Mouse (Mus musculus): ENCODE results near the gene Dgat2. TPM values are rescaled to one million over a fixed set of nuclear protein-coding genes. Genes with fewer than 3 reads are reported as not detected.
A peak's percentile ranks its signal among the peaks of the same experiment; 100 is the strongest.

Dgat2 gene
- polyA plus RNA-seq, 1 experiment from 2014 or later, result 1,691 TPM

GRCm38 (mm10) chr7:99139841-99140491 lies 42.6 kb downstream of the Dgat2 start:
- peak overlapping the region; percentile 94 for H3K27ac ChIP-seq (ENCODE audit: low read depth, low read length)
- H3K4me3 ChIP-seq (ENCODE audit: low read depth, low read length), result peak overlapping the region; percentile 100
- no peaks in the 10 kb centered on the region for H3K27me3 ChIP-seq (replicated peaks; ENCODE audit: control insufficient read depth, insufficient read depth, low read length)
- peak overlapping the region; percentile 79 for H3K4me2 ChIP-seq (replicated peaks; ENCODE audit: low read depth)
- H3K4me1 ChIP-seq (replicated peaks; ENCODE audit: control insufficient read depth, insufficient read depth, low read length), result peaks cover 4% of the 10 kb centered on the region; the same call in 1 of the 2 replicates
- TF ChIP-seq CTCF (IDR thresholded peaks at IDR 0.05; ENCODE audit: low read depth), result no peak
- no peak for ATAC-seq
- 1% methylated on average over 13 of the region's 13 CpGs for WGBS
- no peaks in the 10 kb centered on the region for H3K9me3 ChIP-seq (ENCODE audit: control insufficient read depth)
- H3K36me3 ChIP-seq (ENCODE audit: control insufficient read depth, insufficient read depth), result no peaks in the 10 kb centered on the region
- H3K9ac ChIP-seq (ENCODE audit: low read depth, low read length), result peak overlapping the region; percentile 96

GRCm38 (mm10) chr7:99137541-99137940 lies 45.0 kb downstream of the Dgat2 start:
- Histone ChIP-seq H3K9ac (ENCODE audit: low read depth, low read length) (no peak overlapping the region), H3K4me3 (ENCODE audit: low read depth, low read length) (no peak overlapping the region), H3K27me3 (replicated peaks; ENCODE audit: control insufficient read depth, insufficient read depth, low read length) (no peaks in the 10 kb centered on the region), H3K4me2 (replicated peaks; ENCODE audit: low read depth) (no peak overlapping the region), H3K4me1 (replicated peaks; ENCODE audit: control insufficient read depth, insufficient read depth, low read length) (peaks cover 4% of the 10 kb centered on the region; the same call in 1 of the 2 replicates), H3K27ac (ENCODE audit: low read depth, low read length) (no peak overlapping the region), H3K9me3 (ENCODE audit: control insufficient read depth) (no peaks in the 10 kb centered on the region), H3K36me3 (ENCODE audit: control insufficient read depth, insufficient read depth) (no peaks in the 10 kb centered on the region)
- no peak for ATAC-seq
- 100% methylated on average over 4 of the region's 4 CpGs for WGBS
- TF ChIP-seq CTCF (IDR thresholded peaks at IDR 0.05; ENCODE audit: low read depth), result no peak

GRCm38 (mm10) chr7:99136789-99137188 lies 45.7 kb downstream of the Dgat2 start:
- Histone ChIP-seq H3K27me3 (replicated peaks; ENCODE audit: control insufficient read depth, insufficient read depth, low read length) (no peaks in the 10 kb centered on the region), H3K9me3 (ENCODE audit: control insufficient read depth) (no peaks in the 10 kb centered on the region), H3K4me2 (replicated peaks; ENCODE audit: low read depth) (no peak overlapping the region), H3K4me1 (replicated peaks; ENCODE audit: control insufficient read depth, insufficient read depth, low read length) (peaks cover 4% of the 10 kb centered on the region; the same call in 1 of the 2 replicates), H3K4me3 (ENCODE audit: low read depth, low read length) (no peak overlapping the region), H3K27ac (ENCODE audit: low read depth, low read length) (no peak overlapping the region), H3K9ac (ENCODE audit: low read depth, low read length) (no peak overlapping the region), H3K36me3 (ENCODE audit: control insufficient read depth, insufficient read depth) (no peaks in the 10 kb centered on the region)
- no peak for TF ChIP-seq CTCF (IDR thresholded peaks at IDR 0.05; ENCODE audit: low read depth)
- 62% methylated on average over 6 of the region's 6 CpGs for WGBS
- ATAC-seq, result no peak

GRCm38 (mm10) chr7:99133811-99134402 lies 48.6 kb downstream of the Dgat2 start:
- H3K27me3 ChIP-seq (replicated peaks; ENCODE audit: control insufficient read depth, insufficient read depth, low read length), result no peaks in the 10 kb centered on the region
- H3K4me3 ChIP-seq (ENCODE audit: low read depth, low read length), result no peak overlapping the region
- ATAC-seq, result no peak
- 63% methylated on average over 8 of the region's 8 CpGs for WGBS
- no peaks in the 10 kb centered on the region for H3K36me3 ChIP-seq (ENCODE audit: control insufficient read depth, insufficient read depth)
- H3K4me2 ChIP-seq (replicated peaks; ENCODE audit: low read depth), result peak overlapping the region; percentile 27; the same call in 1 of the 2 replicates
- no peaks in the 10 kb centered on the region; the same call in 1 of the 2 replicates for H3K4me1 ChIP-seq (replicated peaks; ENCODE audit: control insufficient read depth, insufficient read depth, low read length)
- no peak overlapping the region for H3K9ac ChIP-seq (ENCODE audit: low read depth, low read length)
- H3K9me3 ChIP-seq (ENCODE audit: control insufficient read depth), result no peaks in the 10 kb centered on the region
- no peak overlapping the region for H3K27ac ChIP-seq (ENCODE audit: low read depth, low read length)
- no peak for TF ChIP-seq CTCF (IDR thresholded peaks at IDR 0.05; ENCODE audit: low read depth)

- H3K9ac ChIP-seq (ENCODE audit: low read depth, low read length), result no peak overlapping the region
- no peaks in the 10 kb centered on the region for H3K27me3 ChIP-seq (replicated peaks; ENCODE audit: control insufficient read depth, insufficient read depth, low read length)
- no peaks in the 10 kb centered on the region for H3K4me1 ChIP-seq (replicated peaks; ENCODE audit: control insufficient read depth, insufficient read depth, low read length)
- TF ChIP-seq CTCF (IDR thresholded peaks at IDR 0.05; ENCODE audit: low read depth), result no peak
- ATAC-seq, result no peak
- H3K27ac ChIP-seq (ENCODE audit: low read depth, low read length), result peak overlapping the region; percentile 30
- H3K9me3 ChIP-seq (ENCODE audit: control insufficient read depth), result no peaks in the 10 kb centered on the region
- no peaks in the 10 kb centered on the region for H3K36me3 ChIP-seq (ENCODE audit: control insufficient read depth, insufficient read depth)
- WGBS, result 63% methylated on average over 9 of the region's 9 CpGs
- H3K4me3 ChIP-seq (ENCODE audit: low read depth, low read length), result no peak overlapping the region
- H3K4me2 ChIP-seq (replicated peaks; ENCODE audit: low read depth), result 0 out of 2 replicates have a peak overlapping the region, but pooled peaks have one; percentile 32
These were observed 49.9 kb downstream of the Dgat2 start for GRCm38 (mm10) chr7:99132597-99132996.

GRCm38 (mm10) chr7:99131819-99132353 lies 50.6 kb downstream of the Dgat2 start:
- TF ChIP-seq CTCF (IDR thresholded peaks at IDR 0.05; ENCODE audit: low read depth), result no peak
- H3K9ac ChIP-seq (ENCODE audit: low read depth, low read length), result no peak overlapping the region
- H3K36me3 ChIP-seq (ENCODE audit: control insufficient read depth, insufficient read depth), result no peaks in the 10 kb centered on the region
- no peaks in the 10 kb centered on the region for H3K27me3 ChIP-seq (replicated peaks; ENCODE audit: control insufficient read depth, insufficient read depth, low read length)
- H3K4me1 ChIP-seq (replicated peaks; ENCODE audit: control insufficient read depth, insufficient read depth, low read length), result no peaks in the 10 kb centered on the region
- 44% methylated on average over 6 of the region's 6 CpGs for WGBS
- ATAC-seq, result no peak
- H3K4me3 ChIP-seq (ENCODE audit: low read depth, low read length), result no peak overlapping the region
- peak overlapping the region; percentile 32 for H3K4me2 ChIP-seq (replicated peaks; ENCODE audit: low read depth)
- no peaks in the 10 kb centered on the region for H3K9me3 ChIP-seq (ENCODE audit: control insufficient read depth)
- peak overlapping the region; percentile 30 for H3K27ac ChIP-seq (ENCODE audit: low read depth, low read length)

Data from intestine, postnatal 0 days (tissue).